Mouse (Mus musculus) splenic B cell, adult 2 months (primary cell): Measurements from ENCODE around the gene Ppp6r2.

Source experiments
- DNase-seq: peaks from one replicate; pipeline ENCODE4 v3.0.0-alpha.2; 2011; ENCODE audit warnings: low read depth, low spot score
- H3K27me3 ChIP-seq: 2 replicates; pipeline ENCODE4 v1.6.1; 2012; ENCODE audit warnings: mild to moderate bottlenecking, low read length, moderate library complexity, mixed read lengths; ENCODE audit not compliant: control insufficient read depth, poor library complexity, insufficient read depth, severe bottlenecking
- H3K36me3 ChIP-seq: 2 replicates; pipeline ENCODE4 v1.6.1; 2012; ENCODE audit warnings: mild to moderate bottlenecking, low read length, moderate library complexity, mixed read lengths; ENCODE audit not compliant: control insufficient read depth, poor library complexity, insufficient read depth, severe bottlenecking

The Ppp6r2 gene

GRCm38 (mm10) chr15:89296465-89296864, 85.1 kb downstream of the Ppp6r2 start:
- Histone ChIP-seq H3K36me3 (no peaks in the 10 kb centered on the region; the same call in none of the 2 replicates), H3K27me3 (no peaks in the 10 kb centered on the region)
- no peak for DNase-seq

GRCm38 (mm10) chr15:89297695-89298094, 86.3 kb downstream of the Ppp6r2 start:
- DNase-seq, result no peak
- Histone ChIP-seq H3K36me3 (peaks cover 9% of the 10 kb centered on the region), H3K27me3 (no peaks in the 10 kb centered on the region)

- H3K27me3 ChIP-seq, result no peaks in the 10 kb centered on the region
- peaks cover 15% of the 10 kb centered on the region for H3K36me3 ChIP-seq
- DNase-seq, result no peak
These were observed 88.8 kb downstream of the Ppp6r2 start for GRCm38 (mm10) chr15:89300180-89300579.

GRCm38 (mm10) chr15:89300600-89300999, 89.2 kb downstream of the Ppp6r2 start:
- peaks cover 15% of the 10 kb centered on the region for H3K36me3 ChIP-seq
- no peak for DNase-seq
- no peaks in the 10 kb centered on the region for H3K27me3 ChIP-seq

- H3K36me3 ChIP-seq, result peaks cover 15% of the 10 kb centered on the region
- no peak for DNase-seq
- H3K27me3 ChIP-seq, result no peaks in the 10 kb centered on the region
These were observed 94.6 kb downstream of the Ppp6r2 start for GRCm38 (mm10) chr15:89305966-89306365.

- peaks cover 7% of the 10 kb centered on the region for H3K36me3 ChIP-seq
These were observed 96.1 kb downstream of the Ppp6r2 start for GRCm38 (mm10) chr15:89307461-89307860.

GRCm38 (mm10) chr15:89308406-89309139, 97.2 kb downstream of the Ppp6r2 start:
- no peaks in the 10 kb centered on the region for H3K27me3 ChIP-seq
- DNase-seq, result peak; percentile 54
- H3K36me3 ChIP-seq, result 0 out of 2 replicates have a peak, but pooled peaks cover 2% of the 10 kb centered on the region

More at GRCm38 (mm10) chr15:89307461-89307860, 96.1 kb downstream of the Ppp6r2 start:
- H3K27me3 ChIP-seq, result no peaks in the 10 kb centered on the region
- DNase-seq, result no peak

- H3K27me3 ChIP-seq, result no peaks in the 10 kb centered on the region
- peak; percentile 65 for DNase-seq
These were observed 98.7 kb downstream of the Ppp6r2 start for GRCm38 (mm10) chr15:89309962-89310498.

GRCm38 (mm10) chr15:89313359-89313758, 102.0 kb downstream of the Ppp6r2 start:
- no peaks in the 10 kb centered on the region for H3K36me3 ChIP-seq
- no peak for DNase-seq
- H3K27me3 ChIP-seq, result no peaks in the 10 kb centered on the region

More at GRCm38 (mm10) chr15:89309962-89310498, 98.7 kb downstream of the Ppp6r2 start:
- H3K36me3 ChIP-seq, result no peaks in the 10 kb centered on the region

- no peak for DNase-seq
- no peaks in the 10 kb centered on the region for H3K27me3 ChIP-seq
- no peaks in the 10 kb centered on the region for H3K36me3 ChIP-seq
These were observed 102.8 kb downstream of the Ppp6r2 start for GRCm38 (mm10) chr15:89314107-89314506.

GRCm38 (mm10) chr15:89314511-89315189, 103.3 kb downstream of the Ppp6r2 start:
- no peak for DNase-seq
- Histone ChIP-seq H3K36me3 (no peaks in the 10 kb centered on the region), H3K27me3 (no peaks in the 10 kb centered on the region)

- Histone ChIP-seq H3K27me3 (no peaks in the 10 kb centered on the region), H3K36me3 (no peaks in the 10 kb centered on the region)
- DNase-seq, result peak; percentile 98
These were observed 103.9 kb downstream of the Ppp6r2 start, which contains the start of gene Sbf1 for GRCm38 (mm10) chr15:89315190-89315731. Gene Sbf1 (minus strand): TSS chr15:89315311.

GRCm38 (mm10) chr15:89316146-89316545, 104.8 kb downstream of the Ppp6r2 start:
- no peaks in the 10 kb centered on the region for H3K36me3 ChIP-seq
- no peaks in the 10 kb centered on the region for H3K27me3 ChIP-seq
- peak; percentile 38 for DNase-seq

GRCm38 (mm10) chr15:89321264-89321663, 109.9 kb downstream of the Ppp6r2 start:
- DNase-seq, result no peak
- Histone ChIP-seq H3K27me3 (no peaks in the 10 kb centered on the region), H3K36me3 (no peaks in the 10 kb centered on the region)
